Mouse (Mus musculus): ENCODE measurements at regions not wholly inside any gene's neighbourhood (a gene's known extent, or its start where the extent isn't known, plus 50 kb on each side); places are given as distances from the start of the nearest gene placed in this dataset.

GRCm38 (mm10) chr1:78876156-78876555, 59.6 kb downstream of the Kcne4 start:
- in situ Hi-C loops (cut with MboI, MseI) = no loop called here

GRCm38 (mm10) chr1:78879246-78879645, 62.7 kb downstream of the Kcne4 start:
- in situ Hi-C loops (cut with MboI, MseI) = no loop called here

DNA sequence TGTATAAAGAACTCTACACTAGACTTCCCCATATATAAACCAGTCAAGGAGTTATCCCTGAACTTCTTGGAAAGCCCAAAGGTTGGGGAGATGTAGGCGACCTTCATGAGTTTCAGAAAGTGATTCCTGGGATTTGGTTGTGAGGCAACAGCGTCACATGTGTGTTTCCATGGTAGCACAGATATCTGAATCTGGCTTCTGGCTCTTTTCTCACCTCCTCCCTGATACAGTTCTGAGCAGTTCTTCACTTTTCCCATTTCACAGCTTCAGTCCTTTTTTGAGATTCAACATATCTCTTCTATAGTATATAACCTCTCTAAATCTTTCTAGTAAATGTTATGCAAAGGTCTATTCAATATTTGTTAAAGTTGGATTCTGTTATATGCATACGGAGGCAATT, 65.9 kb downstream of the Kcne4 start:
- in situ Hi-C loops (cut with MboI, MseI) = no loop called here

- in situ Hi-C loops (cut with MboI, MseI) = no loop called here
Measured at GRCm38 (mm10) chr1:78889241-78889640, 72.7 kb downstream of the Kcne4 start.

DNA sequence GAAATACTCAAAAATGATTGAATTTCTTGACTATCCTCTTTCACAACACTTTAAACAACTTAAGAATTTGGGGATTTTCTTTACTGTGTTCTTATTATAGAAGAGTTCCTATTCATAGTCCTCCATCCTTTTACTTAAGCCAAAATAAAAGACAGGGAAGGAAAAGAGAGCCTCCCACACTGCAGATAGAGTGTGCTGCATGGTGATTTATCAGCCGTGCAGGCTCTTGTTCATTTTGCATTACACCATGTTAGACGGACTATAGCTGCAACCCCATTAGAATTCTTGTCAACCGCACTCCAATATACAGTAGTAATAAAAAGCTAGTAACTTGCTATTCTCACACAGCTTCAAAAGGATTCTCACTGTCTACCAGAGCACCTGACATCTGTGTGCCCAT, 74.8 kb downstream of the Kcne4 start:
- in situ Hi-C loops (cut with MboI, MseI) = no loop called here

DNA sequence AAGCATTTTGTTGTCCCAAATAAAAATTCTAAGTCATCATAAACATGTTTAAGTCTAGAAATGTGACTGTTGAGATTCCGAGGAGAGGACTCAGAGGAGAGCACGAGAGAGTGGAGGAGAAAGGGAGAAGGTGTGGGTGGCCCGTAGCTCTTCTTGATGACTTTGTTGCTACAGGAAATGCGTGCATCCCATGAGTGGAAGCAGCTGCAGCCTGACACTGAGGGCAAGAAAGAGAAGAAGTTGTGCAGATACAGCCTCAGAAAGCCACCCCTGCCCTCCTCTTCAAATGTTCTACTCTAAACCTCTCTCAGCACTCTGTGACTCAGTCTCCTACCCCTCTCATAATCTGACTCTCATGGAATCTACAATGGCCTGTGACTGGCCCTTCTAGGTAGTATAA, 77.7 kb downstream of the Kcne4 start:
- in situ Hi-C loops (cut with MboI, MseI) = no loop called here

DNA sequence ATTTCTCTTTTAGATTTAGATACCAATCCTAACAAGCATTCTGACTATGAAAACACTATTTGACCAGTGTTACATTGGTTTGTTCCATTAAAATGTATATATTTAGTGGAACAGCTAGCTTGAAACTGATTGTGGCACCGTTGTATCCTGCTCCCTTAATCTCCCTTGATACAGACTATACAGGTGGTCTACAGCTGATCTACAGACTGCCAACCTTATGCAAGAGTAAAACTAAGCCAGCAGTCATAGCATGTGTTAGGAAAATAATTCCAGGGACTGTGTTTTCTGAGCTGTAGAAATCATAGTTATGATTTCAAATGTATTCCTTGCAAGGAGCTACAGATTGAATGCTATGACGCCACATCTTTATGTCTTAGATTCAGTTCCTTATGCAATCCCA, 78.6 kb downstream of the Kcne4 start:
- in situ Hi-C loops (cut with MboI, MseI) = no loop called here

DNA sequence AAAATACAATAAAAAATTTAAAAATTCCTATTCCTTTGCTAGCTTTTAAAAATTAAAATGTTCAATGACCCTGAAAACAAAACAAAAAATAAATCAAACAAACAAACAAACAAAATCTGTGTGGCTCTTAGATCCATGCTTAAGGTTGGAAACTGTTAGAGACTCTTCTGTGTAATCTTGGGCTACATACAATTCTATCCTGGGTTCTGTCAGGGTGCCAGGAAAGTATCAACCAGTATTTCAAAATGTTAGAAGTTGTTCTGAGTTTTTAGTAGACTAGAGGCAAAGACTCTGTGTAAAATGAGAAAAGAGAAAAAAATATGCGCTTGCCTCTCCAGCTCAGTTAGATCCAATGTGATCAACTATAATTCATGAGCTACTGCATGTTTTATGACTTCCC, 91.0 kb downstream of the Kcne4 start:
- in situ Hi-C loops (cut with MboI, MseI) = loop anchor here (25.0 kb wide), 1 partner anchor 780 kb away; no protein-coding TSS in a partner anchor

DNA sequence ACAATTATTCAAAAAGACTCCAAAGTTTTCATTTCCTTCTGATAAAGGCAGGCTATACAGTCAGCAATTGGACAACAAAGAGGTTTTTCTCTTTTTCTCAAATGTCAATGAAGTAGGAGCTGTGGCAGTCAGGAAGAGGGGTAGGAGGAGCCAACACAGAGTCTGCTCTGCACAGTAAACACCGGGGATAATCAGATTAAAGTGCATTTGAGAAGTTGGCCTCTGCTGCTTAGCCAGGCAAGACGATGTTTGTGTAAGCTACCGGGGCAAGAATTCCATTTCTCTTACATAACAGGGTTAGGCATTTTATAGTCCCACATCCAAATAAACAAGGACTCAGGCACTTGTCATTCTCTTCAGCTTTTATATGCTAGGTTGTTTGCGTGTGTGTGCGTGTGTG, 91.4 kb downstream of the Kcne4 start:
- in situ Hi-C loops (cut with MboI, MseI) = loop anchor here (25.0 kb wide), 1 partner anchor 779 kb away; no protein-coding TSS in a partner anchor

DNA sequence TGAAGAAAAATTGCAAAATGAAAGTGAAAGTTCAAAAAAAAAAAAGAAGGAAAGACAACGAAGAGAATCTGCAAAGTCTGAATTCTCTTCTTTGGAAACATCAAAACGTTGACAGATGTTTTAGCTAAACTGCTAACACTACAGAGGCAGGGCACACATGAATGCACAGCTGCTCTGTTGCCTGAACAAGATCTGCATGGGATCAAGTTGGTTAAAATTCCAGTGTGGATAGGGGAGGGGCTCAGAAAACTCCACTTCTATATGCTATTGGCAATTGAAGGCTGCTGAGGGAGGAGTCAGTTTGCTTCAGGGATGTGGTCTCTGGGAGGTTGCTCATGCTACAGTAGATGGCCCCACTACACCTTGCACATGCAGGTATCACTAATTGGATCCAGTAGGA, 97.2 kb downstream of the Kcne4 start:
- in situ Hi-C loops (cut with MboI, MseI) = loop anchor here (10.0 to 25.0 kb wide), 2 partner anchors 261 to 774 kb away; no protein-coding TSS in a partner anchor

- in situ Hi-C loops (cut with MboI, MseI) = loop anchor here (10.0 to 25.0 kb wide), 2 partner anchors 255 to 767 kb away; no protein-coding TSS in a partner anchor
Measured at GRCm38 (mm10) chr1:78919863-78920262, 103.3 kb downstream of the Kcne4 start.

DNA sequence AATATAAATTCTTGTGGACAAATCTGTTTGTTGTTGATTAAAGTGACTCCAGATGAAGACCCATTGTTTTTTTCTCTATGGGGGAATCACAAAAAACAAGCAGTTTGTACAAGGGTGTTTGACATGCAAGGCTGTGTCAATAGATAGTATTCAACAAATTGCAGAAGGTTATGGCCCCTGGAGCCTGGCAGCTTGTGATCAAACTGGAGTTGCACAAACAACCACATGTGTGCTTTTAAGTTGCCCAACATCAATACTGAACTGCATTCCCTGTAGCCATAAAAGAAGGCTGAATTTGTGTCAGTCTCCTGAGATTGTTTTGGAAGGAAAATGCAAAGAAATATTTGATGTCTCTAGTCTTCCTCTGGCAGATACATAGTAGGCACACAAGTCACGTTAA, 113.4 kb downstream of the Kcne4 start:
- in situ Hi-C loops (cut with MboI, MseI) = no loop called here

DNA sequence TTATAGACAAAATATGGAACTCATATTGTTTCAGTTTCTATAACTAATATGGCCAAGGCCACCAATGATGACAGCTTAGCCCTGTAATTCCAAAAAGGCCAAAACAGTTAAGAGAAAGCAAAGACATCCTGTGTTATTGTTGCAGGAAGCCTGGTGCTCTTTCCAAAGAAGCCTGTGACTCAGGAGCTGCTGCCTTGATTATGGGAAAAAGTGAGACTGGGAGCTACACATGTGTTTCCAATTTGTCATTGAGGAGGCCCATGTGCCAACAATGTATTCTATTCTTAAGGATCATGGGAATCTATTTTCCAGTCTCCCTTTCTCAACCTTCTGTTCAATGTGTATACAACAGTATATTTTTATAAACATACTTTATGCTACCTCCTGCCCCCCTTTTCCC, 123.3 kb downstream of the Kcne4 start:
- in situ Hi-C loops (cut with MboI, MseI) = no loop called here

GRCm38 (mm10) chr1:78945588-78945987, 129.0 kb downstream of the Kcne4 start:
- in situ Hi-C loops (cut with MboI, MseI) = no loop called here

DNA sequence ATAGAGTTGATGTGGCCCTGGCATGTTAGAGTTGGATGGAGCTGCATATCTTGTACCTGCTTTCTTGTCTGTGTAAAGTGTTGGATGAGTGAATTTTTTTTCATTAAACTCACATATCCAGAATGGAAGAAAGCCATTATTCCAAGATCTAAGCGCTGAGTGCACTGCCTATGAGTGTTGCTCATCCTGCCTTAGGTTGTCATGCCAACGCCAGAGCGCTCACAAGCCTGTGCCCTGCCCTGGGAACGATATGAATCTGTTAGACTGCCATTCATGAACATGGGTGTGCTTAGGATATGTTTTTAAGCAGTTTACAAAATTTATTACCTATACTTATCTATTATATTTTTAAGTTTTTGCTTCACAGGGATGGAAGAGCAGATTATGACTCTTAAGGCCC, 163.5 kb downstream of the Kcne4 start:
- in situ Hi-C loops (cut with MboI, MseI) = no loop called here
